Mouse (Mus musculus) testis, adult 2 months (tissue): Measurements from ENCODE around the gene AL607142.1.

Experiments used
- CTCF ChIP-seq: fragments of 200-500 bp; IDR thresholded peaks from 2 replicates; pipeline ENCODE4 v1.5.1; 2012; ENCODE audit warnings: low read depth, mild to moderate bottlenecking, inconsistent platforms, low read length, moderate library complexity; ENCODE audit not compliant: control insufficient read depth, insufficient read depth, insufficient replicate concordance
- POLR2A ChIP-seq: fragments of 200-500 bp; IDR thresholded peaks from 2 replicates; pipeline ENCODE4 v1.6.1; 2012; ENCODE audit warnings: low read depth, mild to moderate bottlenecking, inconsistent platforms, low read length, moderate library complexity; ENCODE audit not compliant: control insufficient read depth

DNA sequence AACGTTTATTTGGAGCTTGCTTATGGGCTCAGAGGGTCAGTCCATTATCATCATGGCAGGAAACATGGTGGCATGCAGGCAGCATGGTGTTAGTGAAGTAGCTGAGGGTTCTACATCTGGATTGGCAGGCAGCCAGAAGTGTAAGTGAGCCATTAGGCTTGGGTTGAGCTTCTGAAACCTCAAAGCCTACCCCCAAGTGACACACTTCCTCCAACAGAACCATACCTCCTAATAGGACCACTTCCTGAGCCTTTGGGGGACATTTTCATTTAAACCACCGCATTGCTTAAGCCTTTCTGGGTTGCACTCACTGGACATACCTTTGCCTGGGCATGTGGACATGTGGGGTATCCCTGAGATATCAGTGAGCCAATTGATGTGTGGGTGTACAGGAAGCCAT is 23.3 kb upstream of the AL607142.1 start:
- TF ChIP-seq POLR2A (no peak), CTCF (no peak)
